Mouse (Mus musculus): ENCODE data around the gene Cenpx. TPM values are rescaled to one million over a fixed set of nuclear protein-coding genes. Genes with fewer than 3 reads are reported as not detected.

Cenpx gene
- polyA plus RNA-seq, 1 experiment from 2014 or later, result 174 TPM

- Histone ChIP-seq H3K9ac (ENCODE audit: low read depth, low read length) (no peak overlapping the region), H3K9me3 (replicated peaks; ENCODE audit: low read length) (no peaks in the 10 kb centered on the region), H3K4me3 (replicated peaks; ENCODE audit: low read depth, low read length) (no peak overlapping the region), H3K27me3 (ENCODE audit: insufficient read depth, low read length) (no peaks in the 10 kb centered on the region), H3K27ac (no peak overlapping the region), H3K4me1 (replicated peaks; ENCODE audit: insufficient read depth, low read length) (no peaks in the 10 kb centered on the region), H3K4me2 (ENCODE audit: low read length) (no peak overlapping the region), H3K36me3 (ENCODE audit: insufficient read depth, low read length) (no peaks in the 10 kb centered on the region)
- WGBS, result 64% methylated on average over 4 of the region's 4 CpGs
- DNase-seq (ENCODE audit: low spot score), result no peak
- ATAC-seq (replicated peaks; ENCODE audit: low FRiP score, low read depth), result no peak
- no peak for TF ChIP-seq CTCF (IDR thresholded peaks at IDR 0.05; ENCODE audit: low read depth)
These were observed 34.4 kb upstream of the Cenpx start for GRCm38 (mm10) chr11:120747974-120748373.

- Histone ChIP-seq H3K4me2 (ENCODE audit: low read length) (no peak overlapping the region), H3K4me1 (replicated peaks; ENCODE audit: insufficient read depth, low read length) (no peaks in the 10 kb centered on the region), H3K36me3 (ENCODE audit: insufficient read depth, low read length) (no peaks in the 10 kb centered on the region), H3K4me3 (replicated peaks; ENCODE audit: low read depth, low read length) (no peak overlapping the region), H3K9ac (ENCODE audit: low read depth, low read length) (no peak overlapping the region), H3K27ac (no peak overlapping the region), H3K9me3 (replicated peaks; ENCODE audit: low read length) (no peaks in the 10 kb centered on the region), H3K27me3 (ENCODE audit: insufficient read depth, low read length) (no peaks in the 10 kb centered on the region)
- TF ChIP-seq CTCF (IDR thresholded peaks at IDR 0.05; ENCODE audit: low read depth), result no peak
- DNase-seq (ENCODE audit: low spot score), result no peak
- ATAC-seq (replicated peaks; ENCODE audit: low FRiP score, low read depth), result 0 out of 2 replicates have a peak, but pooled peaks have one; percentile 33
- WGBS, result 70% methylated on average over 7 of the region's 7 CpGs
These were observed 30.7 kb upstream of the Cenpx start for GRCm38 (mm10) chr11:120744121-120744701.

DNA sequence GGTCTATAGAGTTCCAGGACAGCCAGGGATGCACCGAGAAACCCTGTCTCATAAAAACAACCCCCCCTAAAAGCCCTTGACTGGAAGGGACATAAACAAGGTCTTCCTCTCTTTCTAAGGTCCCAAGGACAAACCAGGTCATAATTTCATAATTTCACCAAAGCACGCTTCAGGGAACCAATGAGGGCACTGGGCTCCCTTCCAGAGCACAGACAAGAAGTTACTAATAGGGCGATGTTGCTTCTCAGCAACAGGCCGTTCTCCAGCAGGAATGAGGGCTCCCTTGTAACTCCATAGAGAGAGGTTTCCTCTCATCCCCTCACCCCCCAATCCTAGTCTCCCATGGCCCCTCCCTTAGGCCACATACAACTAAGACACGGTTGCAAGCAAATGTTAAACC lies 27.4 kb upstream of the Cenpx start:
- TF ChIP-seq CTCF (IDR thresholded peaks at IDR 0.05; ENCODE audit: low read depth), result no peak
- Histone ChIP-seq H3K4me3 (replicated peaks; ENCODE audit: low read depth, low read length) (no peak overlapping the region), H3K27ac (no peak overlapping the region), H3K9me3 (replicated peaks; ENCODE audit: low read length) (no peaks in the 10 kb centered on the region), H3K4me1 (replicated peaks; ENCODE audit: insufficient read depth, low read length) (no peaks in the 10 kb centered on the region), H3K9ac (ENCODE audit: low read depth, low read length) (no peak overlapping the region), H3K36me3 (ENCODE audit: insufficient read depth, low read length) (no peaks in the 10 kb centered on the region), H3K27me3 (ENCODE audit: insufficient read depth, low read length) (no peaks in the 10 kb centered on the region), H3K4me2 (ENCODE audit: low read length) (no peak overlapping the region)
- WGBS, result 85% methylated on average over 5 of the region's 5 CpGs
- ATAC-seq (replicated peaks; ENCODE audit: low FRiP score, low read depth) (no peak), DNase-seq (ENCODE audit: low spot score) (no peak)

DNA sequence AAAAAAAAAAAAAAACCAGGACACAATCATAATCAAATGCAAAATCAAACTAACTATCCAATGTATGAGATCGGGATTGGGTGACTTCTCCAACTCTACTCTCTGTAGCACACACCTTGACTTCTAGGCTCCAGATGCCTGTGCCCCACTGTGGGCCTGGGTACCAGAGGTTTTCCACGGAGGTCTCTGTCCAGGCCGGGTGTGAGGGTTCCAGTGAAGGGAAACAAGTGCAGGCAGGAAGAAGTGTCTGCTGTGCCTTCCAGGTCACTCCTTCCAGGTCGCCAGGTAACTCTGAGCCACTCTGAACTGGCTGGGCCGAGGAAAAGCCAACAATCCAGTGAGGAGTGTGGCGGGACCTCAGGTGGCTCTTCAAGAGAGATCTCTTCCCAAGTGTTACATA lies 22.9 kb upstream of the Cenpx start:
- 0 out of 2 replicates have a peak, but pooled peaks cover 2% of the 10 kb centered on the region for H3K4me1 ChIP-seq (replicated peaks; ENCODE audit: insufficient read depth, low read length)
- no peak for TF ChIP-seq CTCF (IDR thresholded peaks at IDR 0.05; ENCODE audit: low read depth)
- no peak overlapping the region for H3K4me3 ChIP-seq (replicated peaks; ENCODE audit: low read depth, low read length)
- ATAC-seq (replicated peaks; ENCODE audit: low FRiP score, low read depth) (no peak), DNase-seq (ENCODE audit: low spot score) (no peak)
- H3K9me3 ChIP-seq (replicated peaks; ENCODE audit: low read length), result no peaks in the 10 kb centered on the region
- H3K4me2 ChIP-seq (ENCODE audit: low read length), result no peak overlapping the region
- no peaks in the 10 kb centered on the region for H3K27me3 ChIP-seq (ENCODE audit: insufficient read depth, low read length)
- no peak overlapping the region for H3K9ac ChIP-seq (ENCODE audit: low read depth, low read length)
- H3K36me3 ChIP-seq (ENCODE audit: insufficient read depth, low read length), result no peaks in the 10 kb centered on the region
- no peak overlapping the region for H3K27ac ChIP-seq
- WGBS, result 76% methylated on average over 6 of the region's 6 CpGs

DNA sequence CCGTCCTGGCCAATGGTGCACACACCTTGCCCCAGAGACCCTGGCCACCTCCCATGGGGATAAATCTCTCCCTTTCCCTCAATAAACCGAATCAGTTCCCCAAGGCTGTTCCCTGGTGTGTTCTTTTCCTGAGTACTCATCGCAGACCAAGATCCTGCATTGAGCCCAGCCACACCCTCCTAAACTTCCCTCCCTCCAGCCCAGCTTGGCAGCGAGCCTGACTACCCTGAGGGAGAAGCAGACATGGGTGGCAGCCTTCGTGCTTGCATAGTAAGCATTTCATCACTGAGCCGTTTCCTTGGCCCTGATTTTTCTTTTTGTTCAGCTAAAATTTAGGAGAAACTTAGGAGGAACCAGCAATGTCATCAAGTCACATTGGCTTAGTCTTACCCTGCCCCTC lies 20.0 kb upstream of the Cenpx start:
- DNase-seq (ENCODE audit: low spot score) (no peak), ATAC-seq (replicated peaks; ENCODE audit: low FRiP score, low read depth) (no peak)
- H3K4me1 ChIP-seq (replicated peaks; ENCODE audit: insufficient read depth, low read length), result 0 out of 2 replicates have a peak, but pooled peaks cover 2% of the 10 kb centered on the region
- H3K9ac ChIP-seq (ENCODE audit: low read depth, low read length), result no peak overlapping the region
- H3K4me2 ChIP-seq (ENCODE audit: low read length), result no peak overlapping the region
- WGBS, result 51% methylated on average over 6 of the region's 6 CpGs
- no peaks in the 10 kb centered on the region for H3K9me3 ChIP-seq (replicated peaks; ENCODE audit: low read length)
- no peaks in the 10 kb centered on the region for H3K27me3 ChIP-seq (ENCODE audit: insufficient read depth, low read length)
- no peak overlapping the region for H3K4me3 ChIP-seq (replicated peaks; ENCODE audit: low read depth, low read length)
- TF ChIP-seq CTCF (IDR thresholded peaks at IDR 0.05; ENCODE audit: low read depth), result no peak
- no peaks in the 10 kb centered on the region for H3K36me3 ChIP-seq (ENCODE audit: insufficient read depth, low read length)
- H3K27ac ChIP-seq, result no peak overlapping the region

DNA sequence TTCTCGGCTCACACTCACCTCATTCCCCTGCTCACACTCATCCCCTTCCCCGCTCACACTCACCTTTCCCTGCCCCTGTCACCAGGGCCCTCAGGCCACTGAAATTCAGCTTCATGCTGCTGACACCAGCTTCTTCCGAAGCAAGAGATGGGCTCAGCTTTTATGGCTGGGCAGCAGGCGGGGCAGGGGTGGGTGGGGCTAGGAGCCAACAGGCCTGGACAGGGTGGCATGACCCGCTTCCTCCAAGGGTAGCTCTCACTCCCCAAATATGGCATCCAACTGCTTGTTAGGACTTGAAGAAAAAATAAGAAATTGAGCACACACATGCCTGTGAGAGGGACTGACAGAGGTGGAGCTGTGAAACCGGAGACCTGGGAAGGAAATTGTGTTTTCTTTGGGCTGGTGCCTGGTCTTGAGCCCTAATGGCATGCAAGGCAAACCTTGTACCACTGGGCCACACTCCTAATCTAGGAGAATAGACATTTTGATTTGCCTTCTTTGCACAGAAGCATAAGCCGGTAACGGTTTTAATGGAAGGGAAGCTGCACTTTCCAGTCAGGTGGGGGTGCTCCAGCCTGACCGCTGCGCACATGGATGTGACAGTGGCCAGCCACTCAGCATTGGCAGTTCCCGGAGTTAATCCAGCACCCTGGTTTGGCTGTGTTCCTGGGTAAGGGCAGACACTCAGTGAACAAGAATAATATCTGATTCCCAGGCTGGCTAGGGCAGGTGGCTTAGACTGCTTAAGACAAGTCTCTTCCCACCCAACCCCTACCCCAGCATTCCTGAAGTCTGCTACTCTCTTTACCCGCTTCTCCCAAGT lies 18.5 kb upstream of the Cenpx start, which contains the start of gene Cbr2:
Gene Cbr2, minus strand, starts transcription at position 257 of the 823 bp plus-strand sequence.
- no peaks in the 10 kb centered on the region for H3K36me3 ChIP-seq (ENCODE audit: insufficient read depth, low read length)
- TF ChIP-seq CTCF (IDR thresholded peaks at IDR 0.05; ENCODE audit: low read depth), result no peak
- no peak within 1 kb of the TSS for H3K4me2 ChIP-seq (ENCODE audit: low read length)
- no peaks in the 10 kb centered on the region for H3K9me3 ChIP-seq (replicated peaks; ENCODE audit: low read length)
- no peak within 1 kb of the TSS for H3K9ac ChIP-seq (ENCODE audit: low read depth, low read length)
- no peak within 1 kb of the TSS for H3K4me3 ChIP-seq (replicated peaks; ENCODE audit: low read depth, low read length)
- DNase-seq (ENCODE audit: low spot score) (peak; percentile 34), ATAC-seq (replicated peaks; ENCODE audit: low FRiP score, low read depth) (no peak)
- 56% methylated on average over 12 of the region's 12 CpGs for WGBS
- H3K4me1 ChIP-seq (replicated peaks; ENCODE audit: insufficient read depth, low read length), result 0 out of 2 replicates have a peak, but pooled peaks cover 2% of the 10 kb centered on the region
- no peaks in the 10 kb centered on the region for H3K27me3 ChIP-seq (ENCODE audit: insufficient read depth, low read length)
- H3K27ac ChIP-seq, result no peak within 1 kb of the TSS
